Mouse (Mus musculus): ENCODE measurements around the gene Pin4.

GRCm38 (mm10) chrX:102170135-102170534 lies 50.9 kb downstream of the Pin4 start:
- TF ChIP-seq EP300 (IDR thresholded peaks at IDR 0.05; ENCODE audit: low read depth in 1 of 2, low read length in 2 of 2) (no peak), TBP (IDR thresholded peaks at IDR 0.05; ENCODE audit: low read depth, low read length) (no peak), SIN3A (IDR thresholded peaks at IDR 0.05; ENCODE audit: low read length) (no peak), POLR2A (IDR thresholded peaks at IDR 0.05; ENCODE audit: control insufficient read depth in 1 of 2, insufficient read depth in 1 of 2, low read depth in 1 of 2, low read length in 2 of 2, poor library complexity in 1 of 2) (no peak), MAX (IDR thresholded peaks at IDR 0.05; ENCODE audit: low read length) (no peak)

Data from MEL (cell line).